Mouse (Mus musculus) liver, embryonic 16.5 days (tissue): ENCODE results near the gene Gdf11. TPM values are rescaled to one million over a fixed set of nuclear protein-coding genes. Genes with fewer than 3 reads are reported as not detected.
A peak's percentile ranks its signal among the peaks of the same experiment; 100 is the strongest.

Experiments
- ATAC-seq: fragments of 200-750 bp; cut with Nextera tagmentation; 2 replicates; pipeline ENCODE4 v1.8.0; 2017; ENCODE audit warnings: low read depth, mild to moderate bottlenecking, moderate number of reproducible peaks, moderate library complexity
- H3K27ac ChIP-seq: fragments of 300-500 bp; sonication (generic); 2 replicates; pipeline ENCODE4 v1.5.1; 2014; ENCODE audit warnings: mild to moderate bottlenecking, low read length
- H3K27me3 ChIP-seq: fragments of 300-500 bp; sonication (generic); 2 replicates; pipeline ENCODE4 v1.6.1; 2014; ENCODE audit warnings: low read depth, low read length, mixed read lengths; ENCODE audit not compliant: control insufficient read depth, insufficient read depth
- H3K36me3 ChIP-seq: fragments of 300-500 bp; sonication (generic); 2 replicates; pipeline ENCODE4 v1.6.1; 2014; ENCODE audit warnings: mild to moderate bottlenecking; ENCODE audit not compliant: control insufficient read depth, insufficient read depth
- H3K4me1 ChIP-seq: fragments of 300-500 bp; sonication (generic); 2 replicates; pipeline ENCODE4 v1.6.1; 2014; ENCODE audit warnings: low read depth, low read length, mixed read lengths; ENCODE audit not compliant: control insufficient read depth
- H3K4me2 ChIP-seq: fragments of 300-500 bp; sonication (generic); 2 replicates; pipeline ENCODE4 v1.6.1; 2014; ENCODE audit warnings: low read depth, low read length, mixed read lengths
- H3K4me3 ChIP-seq: fragments of 300-500 bp; sonication (generic); 2 replicates; pipeline ENCODE4 v1.5.1; 2014; ENCODE audit warnings: low read depth, mild to moderate bottlenecking, low read length
- H3K9ac ChIP-seq: fragments of 300-500 bp; sonication (generic); 2 replicates; pipeline ENCODE4 v1.6.1; 2014; ENCODE audit warnings: low read depth, low read length
- H3K9me3 ChIP-seq: fragments of 300-500 bp; sonication (generic); replicated peaks from 2 replicates; pipeline ENCODE4 v1.6.1; 2016; ENCODE audit warnings: low read length; ENCODE audit not compliant: control insufficient read depth
- WGBS: fragments of 180-500 bp; shearing (Covaris S2); extraction: QIAGEN DNeasy Blood & Tissue Kit; methylation state at CpG from one replicate; pipeline ENCODE4 v1.1.7; 2014; ENCODE audit not compliant: insufficient replicate concordance; 5-methylcytosine and 5-hydroxymethylcytosine counted together
- polyA plus RNA-seq: library from polyadenylated mRNA; unstranded; fragments of >200 nt; fragmentation: Nextera tagmentation; extraction: Ambion mirVana; gene quantifications from 2 replicates; pipeline ENCODE4 v1.2.1, GENCODE M21; 2015

Gene Gdf11
- 0.16 and 0.22 TPM in 2 replicates for polyA plus RNA-seq

DNA sequence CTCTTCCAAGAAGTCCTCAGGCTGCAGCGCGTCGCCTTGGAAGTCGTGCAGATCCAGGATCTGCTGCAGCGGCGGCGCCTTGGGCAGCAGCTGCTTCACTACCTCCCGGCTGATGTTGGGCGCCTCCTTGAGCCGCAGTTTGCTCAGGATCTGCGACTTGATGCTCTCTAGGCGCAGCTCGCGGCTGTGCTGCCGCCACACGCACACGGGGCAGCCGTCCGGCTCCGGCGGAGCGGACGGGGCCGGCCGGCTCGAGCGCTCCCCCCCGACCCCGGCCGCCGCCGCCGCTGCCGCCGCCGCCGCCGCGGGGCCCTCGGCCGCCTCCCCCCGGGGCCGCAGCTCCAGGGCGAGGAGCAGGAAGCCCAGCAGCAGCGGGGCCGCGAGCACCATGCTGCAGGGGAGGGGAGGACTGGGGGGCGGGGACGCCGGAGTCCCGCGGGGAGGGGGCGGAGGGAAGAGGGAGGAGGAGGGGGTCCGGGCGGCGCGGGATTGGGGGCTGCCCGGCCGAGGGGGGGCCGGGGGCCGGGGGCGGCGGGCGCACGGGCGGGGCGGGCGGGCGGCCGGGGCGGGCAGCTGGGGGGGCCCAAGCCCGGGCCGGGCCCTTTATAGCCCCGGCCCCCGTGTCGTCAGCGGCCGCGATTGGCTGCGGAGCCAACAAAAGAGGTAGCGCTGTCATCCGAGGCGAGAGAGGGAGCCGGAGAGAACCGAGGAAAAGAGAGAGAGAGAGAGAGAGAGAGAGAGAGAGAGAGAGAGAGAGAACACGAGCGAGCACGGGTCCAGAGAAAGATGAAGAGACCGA is at the start of gene Gdf11:
Gdf11 (minus strand) TSS at position 423 of the 799 bp plus-strand sequence.
- H3K36me3 ChIP-seq, result no peaks in the 10 kb centered on the region
- H3K9ac ChIP-seq, result peak within 1 kb of the TSS; percentile 43; the same call in 1 of the 2 replicates
- H3K27ac ChIP-seq, result no peak within 1 kb of the TSS
- H3K27me3 ChIP-seq, result peaks cover 73% of the 10 kb centered on the region
- peaks cover 5% of the 10 kb centered on the region; the same call in 1 of the 2 replicates for H3K4me1 ChIP-seq
- peak; percentile 27; the same call in 1 of the 2 replicates for ATAC-seq
- no peaks in the 10 kb centered on the region for H3K9me3 ChIP-seq
- WGBS, result under 1% methylated on average over 53 of the region's 89 CpGs
- peak within 1 kb of the TSS; percentile 63 for H3K4me3 ChIP-seq
- peak within 1 kb of the TSS; percentile 71 for H3K4me2 ChIP-seq

DNA sequence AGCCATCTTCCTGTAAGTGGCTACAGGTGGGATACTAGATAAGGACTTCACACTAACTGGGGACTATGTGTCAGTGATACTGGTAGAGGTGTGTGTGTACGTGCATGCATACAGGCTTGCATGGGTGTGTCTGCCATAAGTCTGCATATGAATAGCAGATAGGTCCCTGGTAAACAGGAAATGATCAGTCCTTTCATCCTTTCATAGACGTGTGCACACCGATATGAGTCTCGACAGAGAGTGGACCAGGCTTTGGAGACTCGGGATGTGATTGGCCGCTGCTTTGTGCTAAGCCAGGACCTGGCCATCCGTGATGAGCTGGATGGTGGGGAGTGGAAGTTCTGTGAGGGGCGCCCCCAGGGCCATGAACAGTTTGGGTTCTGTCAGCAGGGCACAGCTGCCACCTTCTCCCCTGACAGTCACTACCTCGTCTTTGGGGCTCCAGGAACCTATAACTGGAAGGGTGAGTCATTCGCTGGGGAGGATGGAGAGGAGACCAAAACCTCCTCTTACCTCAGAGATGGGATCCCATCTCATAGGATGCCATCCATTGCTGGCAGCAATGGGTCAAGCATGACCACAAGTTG is 49.0 kb upstream of the Gdf11 start:
- 58% methylated on average over 10 of the region's 10 CpGs for WGBS
- Histone ChIP-seq H3K27me3 (peaks cover 20% of the 10 kb centered on the region), H3K4me2 (no peak overlapping the region), H3K9me3 (no peaks in the 10 kb centered on the region), H3K4me1 (no peaks in the 10 kb centered on the region), H3K36me3 (no peaks in the 10 kb centered on the region), H3K9ac (no peak overlapping the region), H3K27ac (no peak overlapping the region), H3K4me3 (no peak overlapping the region)
- ATAC-seq, result no peak

DNA sequence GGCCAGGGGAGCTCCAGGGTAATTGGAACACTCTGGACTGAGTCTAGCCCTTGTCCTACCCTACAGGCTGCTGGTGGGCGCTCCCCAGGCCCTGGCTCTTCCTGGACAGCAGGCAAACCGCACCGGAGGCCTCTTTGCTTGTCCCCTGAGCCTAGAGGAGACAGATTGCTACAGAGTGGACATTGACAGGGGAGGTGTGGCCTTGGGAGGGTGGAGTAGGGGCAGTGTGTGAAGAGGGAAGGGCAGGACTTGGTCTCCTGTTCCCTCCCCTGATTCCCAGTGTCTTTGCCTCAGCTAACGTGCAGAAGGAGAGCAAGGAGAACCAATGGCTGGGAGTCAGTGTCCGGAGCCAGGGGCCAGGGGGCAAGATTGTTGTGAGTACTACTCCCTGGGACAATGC is 47.5 kb upstream of the Gdf11 start:
- no peaks in the 10 kb centered on the region for H3K4me1 ChIP-seq
- peaks cover 35% of the 10 kb centered on the region for H3K27me3 ChIP-seq
- H3K4me2 ChIP-seq, result no peak overlapping the region
- H3K9me3 ChIP-seq, result no peaks in the 10 kb centered on the region
- no peak overlapping the region for H3K4me3 ChIP-seq
- H3K27ac ChIP-seq, result no peak overlapping the region
- no peaks in the 10 kb centered on the region for H3K36me3 ChIP-seq
- no peak overlapping the region for H3K9ac ChIP-seq
- 55% methylated on average over 5 of the region's 5 CpGs for WGBS
- peak; percentile 63; the same call in 1 of the 2 replicates for ATAC-seq

DNA sequence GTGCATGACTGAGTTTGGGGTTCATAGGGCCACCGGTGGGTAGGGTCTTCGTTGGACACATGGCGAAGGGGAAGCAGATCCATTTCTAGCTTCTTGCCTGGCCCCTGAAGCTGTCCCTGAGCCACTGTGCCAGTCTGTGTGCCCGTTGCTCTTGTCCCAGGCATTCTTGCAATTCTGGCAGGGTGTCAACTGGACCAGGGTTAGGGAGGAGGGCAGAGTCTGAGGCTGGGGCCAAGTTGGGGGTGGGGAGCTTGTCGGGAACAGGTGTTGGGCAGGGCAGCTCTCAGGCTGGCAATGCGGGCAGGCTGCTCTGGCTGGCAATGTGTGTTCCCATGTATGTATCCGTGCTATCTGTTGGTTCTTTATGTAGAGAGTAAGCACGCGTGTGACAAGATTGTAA is 46.9 kb upstream of the Gdf11 start:
- WGBS, result 68% methylated on average over 9 of the region's 9 CpGs
- Histone ChIP-seq H3K4me1 (no peaks in the 10 kb centered on the region), H3K9me3 (no peaks in the 10 kb centered on the region), H3K4me2 (no peak overlapping the region), H3K36me3 (no peaks in the 10 kb centered on the region), H3K4me3 (no peak overlapping the region), H3K9ac (no peak overlapping the region), H3K27me3 (peaks cover 38% of the 10 kb centered on the region), H3K27ac (no peak overlapping the region)
- no peak for ATAC-seq

DNA sequence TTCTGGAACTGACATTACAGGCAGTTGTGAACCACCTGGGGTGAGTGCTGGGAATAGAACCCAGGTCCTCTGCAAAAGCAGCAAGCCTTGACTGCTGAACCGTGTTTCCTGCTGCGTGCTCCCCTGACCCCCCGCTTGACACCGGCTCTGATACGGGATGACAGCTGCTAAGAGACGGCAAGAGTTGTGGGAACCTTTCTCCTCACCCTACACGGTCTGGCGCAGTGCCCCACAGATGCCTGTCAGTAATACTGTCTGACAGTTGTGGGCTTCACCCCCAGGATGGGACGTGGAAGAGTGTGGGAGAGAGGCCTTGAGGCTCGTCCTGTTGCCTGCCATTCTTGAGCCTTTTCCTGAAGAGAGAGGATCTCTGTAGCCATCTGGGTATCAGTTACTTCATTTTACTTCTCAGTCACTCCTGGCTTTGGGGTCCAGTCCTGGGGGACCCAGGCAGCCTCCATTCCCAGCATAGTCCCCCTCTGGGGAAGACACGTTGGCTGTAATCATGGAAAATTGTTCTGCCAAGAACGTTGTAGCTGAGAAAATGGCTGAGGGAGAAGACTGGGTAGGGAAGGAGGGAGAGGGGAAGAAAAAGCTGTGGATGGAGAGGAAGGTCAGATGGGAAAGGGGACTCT is 46.4 kb upstream of the Gdf11 start:
- H3K27me3 ChIP-seq, result peaks cover 43% of the 10 kb centered on the region
- H3K9me3 ChIP-seq, result no peaks in the 10 kb centered on the region
- no peaks in the 10 kb centered on the region for H3K4me1 ChIP-seq
- no peak overlapping the region for H3K9ac ChIP-seq
- ATAC-seq, result no peak
- no peaks in the 10 kb centered on the region for H3K36me3 ChIP-seq
- no peak overlapping the region for H3K4me3 ChIP-seq
- H3K4me2 ChIP-seq, result no peak overlapping the region
- no peak overlapping the region for H3K27ac ChIP-seq
- 58% methylated on average over 12 of the region's 12 CpGs for WGBS

DNA sequence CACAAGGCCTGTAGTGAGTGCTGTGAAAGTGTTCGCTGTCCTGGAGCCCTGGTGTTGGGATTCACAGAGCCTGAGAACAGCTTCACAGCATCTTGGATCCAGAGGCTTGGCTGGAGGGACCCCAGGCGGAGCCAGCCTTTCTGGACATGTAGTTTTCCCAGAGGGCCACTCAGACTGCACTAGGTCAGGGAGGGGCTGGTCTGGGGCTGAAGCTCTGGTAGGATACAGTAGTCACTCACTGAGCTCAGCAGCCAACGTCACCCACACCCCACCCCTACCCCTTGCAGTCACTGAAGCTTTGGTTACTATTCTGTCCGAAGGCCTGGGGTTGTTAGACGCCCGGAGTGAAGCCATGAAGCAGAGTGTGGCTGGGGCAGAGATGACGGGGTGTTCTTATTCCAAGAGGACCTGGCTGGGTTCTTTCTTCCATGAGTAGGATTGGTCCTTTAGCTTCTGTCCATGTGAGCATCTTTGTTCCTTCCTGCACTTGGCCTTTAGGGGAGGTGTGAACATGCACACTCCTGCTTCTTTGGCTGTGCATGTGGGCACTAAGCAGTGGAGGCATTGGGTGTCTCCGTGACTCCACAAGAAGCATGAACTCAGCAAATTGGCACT is 44.4 kb upstream of the Gdf11 start:
- H3K9ac ChIP-seq, result no peak overlapping the region
- H3K4me1 ChIP-seq, result no peaks in the 10 kb centered on the region
- no peak overlapping the region for H3K4me2 ChIP-seq
- no peak for ATAC-seq
- H3K27me3 ChIP-seq, result peaks cover 49% of the 10 kb centered on the region
- no peak overlapping the region for H3K27ac ChIP-seq
- no peaks in the 10 kb centered on the region for H3K36me3 ChIP-seq
- H3K4me3 ChIP-seq, result no peak overlapping the region
- no peaks in the 10 kb centered on the region for H3K9me3 ChIP-seq
- 57% methylated on average over 8 of the region's 8 CpGs for WGBS

DNA sequence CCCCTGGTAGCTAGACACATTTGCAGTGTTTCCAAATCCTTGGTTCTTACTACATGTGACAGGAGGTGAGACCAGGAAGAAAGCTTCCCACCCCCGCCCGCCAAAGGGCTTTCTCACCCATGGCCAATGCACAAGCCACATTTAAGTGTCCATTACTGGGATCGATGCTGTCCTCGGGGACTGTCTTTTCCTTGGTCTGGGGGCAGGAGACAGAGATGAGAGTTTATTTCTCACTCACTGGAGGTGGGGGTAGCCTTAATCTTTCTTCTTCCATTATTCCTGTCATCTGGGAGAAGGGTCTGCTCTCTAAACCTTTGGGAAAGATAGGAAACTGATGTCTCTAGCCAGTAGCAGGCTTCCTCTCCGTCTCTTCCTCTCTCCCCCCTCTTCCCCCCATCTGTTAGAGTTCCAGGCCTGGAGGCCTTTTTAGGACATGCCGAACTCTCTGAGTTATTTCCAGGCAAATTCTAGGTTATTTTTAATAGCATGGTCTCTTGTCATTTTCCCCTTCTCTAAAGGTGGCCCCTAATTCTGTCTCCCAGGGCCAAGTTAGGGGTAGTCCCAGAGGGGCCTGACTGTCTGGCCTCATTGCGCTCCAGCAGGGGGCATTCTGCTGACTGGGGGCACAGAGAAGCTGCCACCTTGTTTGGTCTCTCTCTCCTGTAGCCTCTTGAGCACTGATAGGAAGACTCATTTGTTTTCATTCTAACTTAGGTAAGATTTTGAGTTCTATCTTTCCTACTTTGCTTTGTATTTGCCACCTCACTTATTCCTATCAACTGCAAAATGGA is 43.7 kb upstream of the Gdf11 start:
- 45% methylated on average over 7 of the region's 7 CpGs for WGBS
- Histone ChIP-seq H3K27me3 (peaks cover 53% of the 10 kb centered on the region), H3K9ac (no peak overlapping the region), H3K9me3 (no peaks in the 10 kb centered on the region), H3K27ac (no peak overlapping the region), H3K4me3 (no peak overlapping the region), H3K36me3 (no peaks in the 10 kb centered on the region), H3K4me2 (no peak overlapping the region), H3K4me1 (no peaks in the 10 kb centered on the region)
- ATAC-seq, result no peak

DNA sequence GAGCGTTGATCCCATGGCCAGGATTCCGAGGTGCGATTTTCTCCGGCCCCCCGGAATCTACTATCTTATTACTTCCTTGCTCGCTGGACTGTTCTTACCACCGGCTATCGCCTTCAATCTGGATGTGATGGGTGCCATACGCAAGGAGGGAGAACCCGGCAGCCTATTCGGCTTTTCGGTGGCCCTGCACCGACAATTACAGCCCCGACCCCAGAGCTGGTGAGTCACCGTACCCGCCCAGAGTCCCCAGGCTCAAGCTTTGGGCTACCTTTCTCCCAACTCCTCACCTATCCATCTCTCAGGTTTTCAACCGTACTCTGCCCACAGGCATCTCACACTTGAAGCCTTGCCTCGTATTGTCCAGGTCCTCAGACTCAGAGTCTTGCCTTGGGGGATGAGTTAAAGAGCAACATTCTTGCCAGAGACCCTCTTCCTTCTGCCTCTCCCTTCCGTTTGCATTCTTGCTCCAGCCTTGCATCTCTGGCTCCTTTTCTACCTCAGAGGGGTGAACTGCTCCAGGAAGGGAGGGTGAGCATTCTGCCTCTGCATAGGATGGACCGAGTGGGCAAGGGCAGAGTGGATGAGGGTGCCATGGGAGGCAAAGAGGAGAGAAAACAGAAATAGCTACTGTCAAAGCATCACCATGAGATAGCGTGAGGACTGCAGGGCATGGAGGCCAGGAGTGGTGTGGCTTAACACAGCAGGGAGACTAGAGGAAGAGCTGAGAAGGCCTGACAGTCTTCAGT is 42.6 kb upstream of the Gdf11 start:
- H3K9ac ChIP-seq, result no peak overlapping the region
- H3K27me3 ChIP-seq, result peaks cover 61% of the 10 kb centered on the region
- no peak for ATAC-seq

More for the DNA sequence above, 42.6 kb upstream of the Gdf11 start:
- peak overlapping the region; percentile 26; the same call in 1 of the 2 replicates for H3K4me2 ChIP-seq
- H3K4me3 ChIP-seq, result peak overlapping the region; percentile 37
- H3K9me3 ChIP-seq, result no peaks in the 10 kb centered on the region
- no peak overlapping the region for H3K27ac ChIP-seq
- no peaks in the 10 kb centered on the region for H3K36me3 ChIP-seq
- 3% methylated on average over 21 of the region's 21 CpGs for WGBS
- no peaks in the 10 kb centered on the region for H3K4me1 ChIP-seq
